Mouse (Mus musculus): Measurements from ENCODE around the gene Klhl2.

DNA sequence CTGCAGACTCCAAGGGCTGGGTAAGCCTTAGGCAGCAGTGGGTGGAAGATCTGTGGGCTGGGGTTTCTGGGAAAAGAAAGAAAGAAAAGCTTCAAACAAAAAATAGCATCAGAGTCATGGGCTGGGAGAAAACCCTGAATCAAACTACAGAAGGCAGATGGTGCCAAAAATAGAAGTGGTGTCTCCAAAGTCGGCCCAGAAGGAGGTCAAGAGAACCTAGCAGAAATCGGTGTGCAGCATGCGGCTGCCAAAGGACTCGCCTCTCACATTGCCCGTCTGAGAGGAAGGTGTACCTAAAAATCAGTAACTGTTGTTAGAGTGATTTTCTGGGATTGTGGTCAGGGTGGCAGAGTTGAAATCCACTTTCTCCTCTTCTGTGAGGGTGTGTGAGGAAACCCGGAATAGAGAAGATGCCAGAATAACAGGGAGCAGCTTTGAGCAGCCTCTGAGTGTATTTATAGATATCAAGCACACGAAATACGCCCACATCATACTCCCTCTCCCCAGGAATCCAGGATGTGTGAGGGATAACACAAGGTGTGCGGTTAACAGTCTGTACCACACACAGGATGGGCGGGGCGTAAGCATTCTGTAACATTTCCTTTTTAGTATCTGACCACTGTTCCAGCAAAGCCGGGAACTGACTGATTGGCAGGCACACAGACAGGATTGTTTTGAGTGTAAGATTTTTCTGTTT, 21.8 kb upstream of the Klhl2 start:
- TF ChIP-seq CTCF (IDR thresholded peaks at IDR 0.05) (no peak), EP300 (IDR thresholded peaks at IDR 0.05; ENCODE audit: insufficient read depth, low read depth, low read length) (peak; percentile 81), POLR2A (IDR thresholded peaks at IDR 0.05; ENCODE audit: insufficient read depth, low read depth, low read length) (peak; percentile 30; the same call in 1 of the 2 replicates)
